Mouse (Mus musculus) liver, postnatal 0 days (tissue): ENCODE results near the gene Ssna1.

Experiments
- CTCF ChIP-seq: sonication (generic); IDR thresholded peaks from 2 replicates; pipeline ENCODE4 v1.5.1; 2016; ENCODE audit warnings: antibody characterized with exemption, low read depth
- EP300 ChIP-seq: IDR thresholded peaks from 2 replicates; pipeline ENCODE4 v1.6.1; 2016; ENCODE audit warnings: antibody characterized with exemption, low read depth, mild to moderate bottlenecking

DNA sequence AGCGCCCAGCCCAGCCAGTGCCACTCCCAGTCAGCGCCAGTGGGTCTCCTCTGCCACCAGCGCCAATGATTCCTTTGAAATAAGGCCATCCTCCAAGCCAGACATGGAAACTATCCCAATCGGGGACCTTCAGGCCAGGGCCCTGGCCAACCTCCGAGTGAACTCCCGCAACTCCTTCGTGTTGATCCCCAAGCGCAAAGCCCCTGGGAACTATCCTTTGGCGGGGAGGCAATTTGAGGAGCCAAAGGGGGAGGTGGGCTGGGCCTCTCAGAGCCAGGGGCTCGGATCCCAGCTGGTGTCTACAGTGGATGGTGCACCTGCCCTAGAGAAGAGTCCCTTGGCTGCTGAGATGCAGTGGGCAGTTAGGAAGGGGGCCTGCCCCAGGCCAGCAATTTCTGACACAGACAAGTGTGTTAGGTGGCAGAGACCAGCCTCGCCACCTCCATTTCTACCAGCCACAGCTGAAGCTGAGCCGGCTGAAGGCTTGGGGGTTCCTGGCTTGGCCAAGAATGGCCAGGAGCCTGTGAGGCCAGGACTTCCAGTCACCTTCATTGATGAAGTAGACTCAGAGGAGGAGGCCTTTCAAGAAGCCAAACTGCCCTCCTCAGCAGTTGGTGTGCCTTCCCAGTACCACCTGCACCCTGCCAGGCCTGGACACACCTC lies 8.5 kb downstream of the Ssna1 start:
- no peak for TF ChIP-seq CTCF
- no peak for TF ChIP-seq EP300
